Mouse (Mus musculus): ENCODE results near the gene Fam98c. TPM values are rescaled to one million over a fixed set of nuclear protein-coding genes. Genes with fewer than 3 reads are reported as not detected.
"Not testable (repeated sequence)": the region's sequence is repeated elsewhere in the genome, so short reads cannot be mapped to it uniquely, and the experiment has no call there.

The Fam98c gene
- total RNA-seq, 1 experiment from 2014 or later = 28.2 TPM

DNA sequence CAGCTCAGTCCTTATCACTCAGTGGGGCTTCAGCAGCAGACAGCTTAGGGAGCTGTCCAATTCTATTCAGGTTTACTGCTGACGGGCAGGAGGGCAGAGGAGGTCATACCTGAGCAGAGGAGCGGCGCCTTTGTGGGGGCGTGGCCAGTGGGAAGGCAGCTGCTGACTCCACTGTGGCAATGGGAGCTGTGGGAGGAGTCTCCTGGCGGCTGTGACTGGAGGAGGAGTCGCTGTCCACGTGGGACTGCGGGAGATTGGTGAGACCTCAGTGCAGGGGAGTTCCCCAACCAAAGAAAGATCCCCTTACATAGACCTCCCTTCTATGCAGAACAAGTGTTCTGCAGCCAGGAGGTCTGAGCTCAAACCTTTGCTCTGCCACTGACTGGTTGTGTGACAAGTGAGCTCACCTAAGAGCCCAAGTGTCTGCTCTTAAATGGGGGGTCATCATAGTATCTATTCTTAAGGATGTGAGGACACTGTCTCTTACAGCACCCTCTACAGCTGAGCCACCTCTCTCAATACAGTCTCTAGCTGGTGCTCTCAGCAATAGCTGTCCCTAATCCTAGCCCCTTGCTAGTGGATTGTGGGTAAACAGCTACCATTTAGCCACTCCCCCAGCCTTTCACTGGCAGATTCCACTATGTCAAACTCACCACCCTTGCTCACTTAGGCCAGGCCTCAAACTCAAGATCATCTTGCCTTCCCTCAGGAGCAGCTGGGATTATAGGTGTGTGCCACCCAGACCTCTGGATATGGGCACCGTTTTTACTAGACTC lies 6.9 kb upstream of the Fam98c start:
- ATAC-seq (replicated peaks; ENCODE audit: low read depth, poor library complexity, severe bottlenecking) = peak; percentile 97

DNA sequence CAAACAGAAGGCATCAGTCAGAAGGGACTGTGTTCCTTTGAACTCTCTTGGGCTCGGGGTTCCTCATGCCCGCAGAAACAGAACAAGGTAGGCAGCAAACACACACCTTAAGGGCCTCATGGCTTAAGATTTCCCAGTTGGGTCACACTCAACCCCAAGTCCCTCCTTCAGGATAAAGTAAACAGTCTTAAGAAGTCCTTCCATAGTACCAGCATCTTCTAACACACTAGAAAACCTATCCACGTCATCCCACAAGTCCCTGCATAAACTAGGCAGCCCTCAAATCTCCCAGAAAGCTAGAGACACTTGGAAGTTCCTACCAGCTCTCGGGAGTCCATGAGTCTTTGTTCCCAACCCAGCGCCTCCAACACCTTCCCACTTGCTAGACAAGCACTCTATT lies 6.3 kb upstream of the Fam98c start:
- no peak for ATAC-seq (replicated peaks; ENCODE audit: low read depth, poor library complexity, severe bottlenecking)

DNA sequence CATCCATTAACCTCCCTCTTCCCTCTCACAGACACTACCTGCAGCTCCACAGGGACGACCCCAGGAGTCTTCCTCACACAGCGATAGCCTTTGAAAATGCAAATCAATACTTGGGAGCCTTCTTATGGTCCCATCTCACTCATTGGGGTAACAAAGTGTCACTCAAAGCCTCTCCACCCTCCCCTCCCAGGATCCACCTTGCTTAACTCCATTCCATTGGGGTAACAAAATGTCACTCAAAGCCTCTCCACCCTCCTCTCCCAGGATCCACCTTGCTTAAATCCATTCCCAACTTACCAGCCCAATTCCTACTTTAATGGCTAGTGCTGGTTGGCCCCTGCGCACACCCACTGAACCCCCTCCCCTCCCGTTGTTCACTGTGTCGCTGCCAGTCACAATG lies 2.2 kb upstream of the Fam98c start:
- ATAC-seq (replicated peaks; ENCODE audit: low read depth, poor library complexity, severe bottlenecking) = no peak

- peak; percentile 75 for ATAC-seq (replicated peaks; ENCODE audit: low read depth, poor library complexity, severe bottlenecking)
These were observed 717 bp downstream of the Fam98c start for GRCm38 (mm10) chr7:29155196-29155837.

- no peak for ATAC-seq (replicated peaks; ENCODE audit: low read depth, poor library complexity, severe bottlenecking)
These were observed 1.9 kb downstream of the Fam98c start for GRCm38 (mm10) chr7:29154018-29154720.

GRCm38 (mm10) chr7:29151486-29151885 lies 4.5 kb downstream of the Fam98c start:
- ATAC-seq (replicated peaks; ENCODE audit: low read depth, poor library complexity, severe bottlenecking) = no peak

DNA sequence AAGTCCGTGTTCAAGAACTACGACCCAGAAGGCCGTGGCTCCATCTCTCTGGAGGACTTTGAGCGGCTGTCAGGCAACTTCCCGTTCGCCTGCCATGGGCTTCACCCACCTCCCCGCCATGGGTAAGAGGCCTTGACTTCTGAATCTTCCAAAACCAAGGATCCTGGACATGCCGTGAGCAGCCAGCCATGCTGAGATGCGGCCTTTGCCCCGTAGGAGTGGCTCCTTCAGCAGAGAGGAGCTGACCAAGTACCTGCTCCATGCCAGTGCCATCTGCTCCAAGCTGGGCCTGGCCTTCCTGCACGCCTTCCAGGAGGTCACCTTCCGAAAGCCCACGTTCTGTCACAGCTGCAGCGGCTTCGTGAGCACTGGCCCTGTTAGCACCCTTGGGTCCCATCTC lies 7.3 kb downstream of the Fam98c start:
- ATAC-seq (replicated peaks; ENCODE audit: low read depth, poor library complexity, severe bottlenecking) = no peak

DNA sequence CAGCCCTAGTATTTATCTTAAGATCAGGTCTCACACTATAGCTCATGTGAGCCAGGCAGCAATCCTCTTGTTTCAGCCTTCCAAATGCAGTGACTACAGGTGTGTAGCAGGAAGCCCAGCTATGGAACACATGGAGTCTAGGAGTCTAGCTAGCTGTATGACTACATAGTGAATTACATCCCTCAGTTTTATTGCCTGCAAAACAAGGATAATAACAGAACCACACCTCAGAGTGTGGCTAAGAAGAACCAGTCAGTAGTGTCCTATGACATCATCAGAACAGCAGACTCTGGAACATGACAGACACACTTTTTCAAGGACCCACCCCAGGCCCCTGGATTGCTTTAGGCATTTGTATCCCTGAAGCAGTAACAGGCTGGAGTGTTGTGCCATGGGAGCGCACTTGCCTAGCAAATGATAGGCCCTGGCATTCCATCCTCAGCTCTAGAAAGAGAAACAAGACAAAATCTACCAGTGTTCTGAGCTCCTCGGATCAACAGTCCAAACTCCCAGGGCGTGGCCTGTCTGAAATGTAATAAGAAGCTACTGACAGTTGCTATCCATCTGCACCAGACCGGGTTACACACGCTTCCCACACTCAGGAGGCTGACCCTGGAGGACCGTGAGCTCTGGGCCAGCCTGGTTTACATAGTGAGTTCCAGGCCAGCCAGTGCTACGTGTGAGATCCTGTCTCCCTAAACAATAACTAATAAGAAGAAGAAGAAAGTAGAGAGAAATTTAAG lies 9.2 kb downstream of the Fam98c start:
- no peak for ATAC-seq (replicated peaks; ENCODE audit: low read depth, poor library complexity, severe bottlenecking)

- ATAC-seq (replicated peaks; ENCODE audit: low read depth, poor library complexity, severe bottlenecking) = peak; percentile 91
These were observed 12.0 kb downstream of the Fam98c start for GRCm38 (mm10) chr7:29144006-29144405.

GRCm38 (mm10) chr7:29141416-29141815 lies 14.6 kb downstream of the Fam98c start:
- no peak for ATAC-seq (replicated peaks; ENCODE audit: low read depth, poor library complexity, severe bottlenecking)

GRCm38 (mm10) chr7:29139237-29139636 lies 16.8 kb downstream of the Fam98c start:
- not testable (repeated sequence) for ATAC-seq (replicated peaks; ENCODE audit: low read depth, poor library complexity, severe bottlenecking)

DNA sequence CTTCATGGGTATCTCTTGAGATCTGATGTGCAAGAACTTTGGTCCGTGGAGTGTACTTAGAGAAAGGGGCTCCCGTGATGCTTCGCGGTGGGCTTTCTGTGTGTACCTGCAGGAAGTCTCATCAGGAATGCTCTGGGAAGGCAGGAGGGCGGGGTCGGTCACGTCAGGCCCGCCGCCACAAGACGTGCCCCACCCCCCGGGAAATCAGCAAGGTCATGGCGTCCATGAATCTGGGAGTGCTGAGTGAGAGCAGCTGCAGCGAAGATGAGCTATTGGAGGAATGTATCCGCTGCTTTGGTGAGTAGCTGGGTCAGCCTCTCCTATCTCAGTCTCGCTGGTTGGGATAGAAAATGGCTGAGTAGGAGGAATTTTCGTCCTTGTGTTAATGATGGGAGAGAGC lies 18.6 kb downstream of the Fam98c start:
- no peak for ATAC-seq (replicated peaks; ENCODE audit: low read depth, poor library complexity, severe bottlenecking)

- peak; percentile 100 for ATAC-seq (replicated peaks; ENCODE audit: low read depth, poor library complexity, severe bottlenecking)
These were observed 21.2 kb downstream of the Fam98c start, which contains the start of gene Rasgrp4 for GRCm38 (mm10) chr7:29134693-29135386. TSS of gene Rasgrp4 (plus strand) at chr7:29134851.

DNA sequence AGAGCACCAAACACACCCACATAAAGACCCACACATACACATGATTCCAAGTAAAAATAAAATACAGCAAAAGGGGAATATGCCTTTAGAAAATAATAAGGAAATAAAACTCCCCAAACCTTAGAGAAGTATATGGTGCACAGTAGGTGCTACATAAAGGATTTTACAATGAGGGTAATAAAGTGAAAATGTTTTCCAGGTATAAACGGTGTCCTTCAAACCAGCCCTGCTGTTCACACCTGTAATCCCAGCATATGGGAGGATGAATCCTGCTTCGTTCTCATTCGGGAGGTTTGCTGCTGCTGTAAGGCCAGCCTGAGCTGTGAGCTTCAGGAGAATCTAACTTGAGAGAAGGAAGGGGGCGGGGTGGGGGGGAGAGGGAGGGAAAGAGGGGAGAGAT lies 21.8 kb downstream of the Fam98c start:
- ATAC-seq (replicated peaks; ENCODE audit: low read depth, poor library complexity, severe bottlenecking) = no peak

GRCm38 (mm10) chr7:29128725-29129124 lies 27.3 kb downstream of the Fam98c start:
- peak; percentile 55 for ATAC-seq (replicated peaks; ENCODE audit: low read depth, poor library complexity, severe bottlenecking)

DNA sequence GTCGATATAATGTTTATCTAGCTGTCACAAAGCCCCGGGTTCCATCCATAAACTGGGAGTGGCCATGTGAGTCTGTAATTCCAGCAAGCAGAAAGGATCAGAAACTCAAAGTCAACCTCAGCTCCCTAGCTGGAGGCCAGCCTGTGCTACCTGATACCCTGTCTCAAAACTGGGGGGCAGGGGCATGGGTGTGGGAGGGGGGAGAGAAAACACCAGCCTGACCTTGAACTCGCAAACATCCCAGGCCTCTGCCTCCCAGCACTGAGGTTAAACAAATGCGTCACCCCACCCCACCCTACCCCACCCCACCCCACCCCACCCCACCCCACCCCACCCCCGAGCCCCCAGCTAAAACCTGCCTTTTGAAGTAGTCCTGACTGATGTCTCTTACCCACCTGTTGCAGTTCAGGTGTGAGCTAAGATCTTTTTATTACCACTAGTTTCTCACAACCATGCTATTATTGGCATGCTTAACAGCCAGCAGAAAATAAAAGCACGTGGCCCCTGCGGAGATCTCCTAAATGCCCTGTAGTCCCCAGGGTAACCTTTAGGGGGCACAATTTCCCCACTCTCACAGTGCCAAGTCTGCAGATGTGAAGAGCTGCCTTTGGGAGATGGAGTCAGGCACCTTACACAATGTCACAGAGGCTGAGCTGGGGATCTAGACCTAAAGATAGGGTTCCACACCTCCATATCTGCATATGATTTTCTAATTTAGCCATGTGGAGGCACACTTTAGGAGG lies 29.7 kb downstream of the Fam98c start:
- ATAC-seq (replicated peaks; ENCODE audit: low read depth, poor library complexity, severe bottlenecking) = peak; percentile 72

DNA sequence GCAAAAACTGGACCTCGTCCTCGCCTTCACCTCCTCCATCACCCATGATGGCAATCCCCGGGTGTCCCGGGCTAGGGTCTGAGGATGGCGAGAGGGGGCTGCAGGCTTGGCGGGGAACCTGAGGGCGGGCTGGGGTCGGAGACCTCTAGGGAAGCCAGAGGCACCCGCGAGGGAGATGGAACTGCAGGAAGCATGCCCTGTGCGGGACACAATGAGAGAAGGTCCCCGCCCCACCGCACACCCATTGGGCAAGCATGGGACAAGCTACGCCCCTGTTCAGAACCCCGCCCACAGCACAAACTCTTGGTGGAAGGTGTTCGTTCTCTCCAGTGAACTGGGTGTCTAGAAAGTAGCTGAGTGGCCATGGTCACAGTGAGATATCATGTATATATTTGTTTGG lies 31.1 kb downstream of the Fam98c start, which contains the start of gene Ryr1:
TSS of gene Ryr1 (minus strand) at position 210 of the 400 bp plus-strand sequence.
- ATAC-seq (replicated peaks; ENCODE audit: low read depth, poor library complexity, severe bottlenecking) = peak; percentile 91

DNA sequence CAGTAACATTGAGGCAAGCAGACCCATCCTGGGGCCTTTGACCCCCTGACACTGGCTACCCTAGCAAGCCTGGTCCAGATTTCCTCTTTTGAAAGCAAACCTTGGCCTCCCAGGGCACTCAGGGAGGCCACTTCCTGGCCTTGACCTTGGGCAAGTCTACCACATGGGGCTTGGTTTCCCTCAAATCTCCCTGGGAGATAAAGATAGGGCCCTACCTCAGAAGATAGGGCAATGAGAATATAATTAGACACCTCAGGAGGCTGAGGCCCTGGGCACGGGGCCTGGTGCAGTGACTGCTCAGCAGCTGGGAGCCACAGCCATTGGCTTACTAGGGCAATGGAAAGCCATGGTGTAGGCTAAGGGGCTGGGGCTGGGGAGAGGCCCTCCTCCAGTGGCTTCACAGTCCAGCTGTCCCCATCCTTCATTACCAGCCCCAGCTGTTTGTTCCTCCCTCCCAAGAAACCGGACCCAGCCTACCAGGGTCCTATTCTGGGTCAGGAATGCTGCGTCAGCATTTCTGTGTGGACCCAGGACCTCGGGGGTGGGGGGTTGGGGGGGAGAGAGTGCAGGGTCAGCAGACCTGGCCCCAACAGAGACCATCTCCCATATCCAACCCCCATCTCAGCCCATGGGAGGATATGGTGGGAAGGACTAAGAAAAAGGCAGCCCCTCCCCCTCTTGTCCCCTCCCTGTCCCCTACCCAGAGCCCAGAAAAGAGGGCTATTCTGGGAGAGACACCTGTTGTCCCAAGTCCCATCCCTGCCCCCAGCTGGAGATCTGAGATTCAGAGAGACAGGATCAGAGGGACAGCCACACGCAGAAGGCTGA lies 32.3 kb downstream of the Fam98c start:
- ATAC-seq (replicated peaks; ENCODE audit: low read depth, poor library complexity, severe bottlenecking) = peak; percentile 16
